Mouse (Mus musculus) ovary, adult 18-20 months (tissue): ENCODE results near the gene Phkg1.
"Not testable (repeated sequence)": the region's sequence is repeated elsewhere in the genome, so short reads cannot be mapped to it uniquely, and the experiment has no call there.

Source experiments
- DNase-seq: peaks from one replicate; pipeline ENCODE4 v3.0.0; 2022; ENCODE audit warnings: low spot score, mixed read lengths

Phkg1 gene

GRCm38 (mm10) chr5:129898449-129898848, at the start of gene Phkg1:
Phkg1 (minus strand) TSS chr5:129898549.
- DNase-seq = no peak

DNA sequence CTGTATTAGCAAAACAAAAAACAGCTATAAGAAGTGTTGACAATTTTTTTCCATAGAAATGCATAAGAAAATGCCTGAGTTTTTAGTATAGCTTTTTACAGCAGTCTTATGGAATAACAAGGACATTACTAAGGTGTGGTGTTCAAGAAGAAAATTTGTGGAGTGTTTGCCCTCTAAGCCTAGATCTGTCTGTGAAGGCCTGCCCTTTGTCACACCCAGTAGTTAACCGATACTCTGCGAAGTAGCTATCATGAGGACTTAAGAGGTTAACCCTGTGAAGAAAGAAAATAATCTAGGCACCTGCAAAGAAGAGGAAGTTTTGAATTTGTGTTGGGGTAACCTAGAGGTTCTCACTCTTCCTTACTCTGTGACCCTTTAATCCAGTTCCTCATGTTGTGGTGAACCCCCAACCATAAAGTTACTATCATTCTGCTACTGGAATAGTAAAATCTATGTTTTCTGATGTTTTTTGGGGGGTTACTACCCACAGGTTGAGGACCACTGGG, 49.2 kb upstream of the Phkg1 start:
- DNase-seq = no peak

DNA sequence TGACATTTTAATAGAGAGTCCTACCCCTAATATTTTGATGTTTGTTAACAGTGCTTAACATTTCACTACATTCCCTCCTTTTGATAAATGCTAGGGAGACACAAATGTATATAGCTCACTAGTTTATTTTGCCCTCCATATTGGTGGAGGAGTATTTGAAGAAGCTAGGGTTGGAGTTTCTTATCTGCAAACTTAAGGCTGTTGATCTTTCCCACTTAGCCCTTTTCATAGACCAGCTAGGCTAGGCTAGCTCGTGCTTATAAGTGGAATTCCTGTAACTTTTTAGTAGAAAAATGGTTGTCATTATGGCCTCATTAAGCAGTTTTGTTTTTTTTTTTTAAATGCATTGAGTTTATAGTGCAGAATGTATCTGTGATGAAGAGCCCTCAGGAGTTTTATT, 45.1 kb upstream of the Phkg1 start:
- no peak for DNase-seq

DNA sequence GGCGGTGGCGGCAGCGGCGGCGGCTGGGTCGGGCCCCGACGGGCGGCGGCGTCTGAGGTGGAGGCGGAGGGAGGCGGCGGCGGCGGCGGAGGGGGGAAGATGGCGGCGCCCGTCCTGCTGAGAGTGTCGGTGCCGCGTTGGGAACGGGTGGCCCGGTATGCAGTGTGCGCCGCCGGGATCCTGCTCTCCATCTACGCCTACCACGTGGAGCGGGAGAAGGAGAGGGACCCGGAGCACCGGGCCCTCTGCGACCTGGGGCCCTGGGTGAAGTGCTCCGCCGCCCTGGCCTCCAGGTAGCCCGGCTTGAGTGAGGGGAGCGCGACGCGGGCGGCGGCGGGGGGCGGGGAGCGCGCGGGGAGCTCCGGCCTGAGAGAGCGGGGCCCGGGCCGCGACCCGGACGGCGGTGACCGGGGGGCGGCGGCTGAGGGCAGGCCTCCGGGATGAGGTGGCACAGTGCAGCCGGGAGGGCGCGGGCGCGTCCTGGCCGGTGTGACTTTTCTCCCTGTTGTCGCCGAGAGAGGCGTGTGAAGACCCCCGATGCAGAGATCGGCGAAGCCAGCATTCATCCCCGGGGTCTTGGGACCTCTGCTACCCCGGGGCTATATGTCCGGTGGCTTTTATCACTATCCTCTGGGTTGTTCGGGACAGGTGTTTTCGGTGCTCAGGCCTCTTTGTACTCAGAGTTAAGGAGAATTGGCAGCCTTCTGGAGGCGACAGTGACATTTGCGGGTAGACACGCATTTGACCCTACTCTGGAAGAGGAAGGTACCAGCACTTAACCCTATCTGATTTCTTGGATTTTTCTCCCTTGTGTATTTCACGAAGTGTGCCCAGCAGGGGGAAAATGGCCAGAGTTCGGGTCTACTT, 44.0 kb upstream of the Phkg1 start:
- DNase-seq = peak; percentile 6

DNA sequence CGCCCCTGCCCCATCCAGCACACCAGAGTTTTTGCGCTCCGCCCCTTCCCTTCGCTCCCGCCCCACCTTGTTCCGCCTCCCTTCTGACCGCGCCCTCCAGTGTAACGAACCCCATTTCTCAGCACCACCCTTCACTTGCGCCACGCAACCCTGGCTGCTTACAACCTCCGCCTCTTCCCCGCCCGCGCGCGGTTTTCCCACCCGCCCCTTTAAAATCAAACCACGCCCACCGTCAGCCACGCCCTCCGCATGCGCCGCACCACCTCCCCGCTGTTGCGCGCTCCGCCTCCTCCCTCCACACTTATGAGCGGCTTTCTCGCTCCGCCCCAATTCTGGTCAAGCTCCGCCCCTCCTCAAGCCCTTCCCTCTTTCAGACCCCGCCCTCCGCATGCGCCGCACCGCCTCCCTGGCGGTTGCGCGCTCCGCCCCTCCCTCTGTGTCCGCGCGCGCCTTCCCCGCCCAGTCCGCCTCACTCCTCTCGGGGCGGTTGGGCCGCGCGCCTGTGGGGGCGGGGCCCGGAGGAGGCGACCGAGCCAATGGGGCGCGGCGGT, 43.2 kb upstream of the Phkg1 start, which contains the start of gene Vkorc1l1:
Gene Vkorc1l1 (plus strand): TSS at position 476 of the 551 bp plus-strand sequence.
- DNase-seq = peak; percentile 97

DNA sequence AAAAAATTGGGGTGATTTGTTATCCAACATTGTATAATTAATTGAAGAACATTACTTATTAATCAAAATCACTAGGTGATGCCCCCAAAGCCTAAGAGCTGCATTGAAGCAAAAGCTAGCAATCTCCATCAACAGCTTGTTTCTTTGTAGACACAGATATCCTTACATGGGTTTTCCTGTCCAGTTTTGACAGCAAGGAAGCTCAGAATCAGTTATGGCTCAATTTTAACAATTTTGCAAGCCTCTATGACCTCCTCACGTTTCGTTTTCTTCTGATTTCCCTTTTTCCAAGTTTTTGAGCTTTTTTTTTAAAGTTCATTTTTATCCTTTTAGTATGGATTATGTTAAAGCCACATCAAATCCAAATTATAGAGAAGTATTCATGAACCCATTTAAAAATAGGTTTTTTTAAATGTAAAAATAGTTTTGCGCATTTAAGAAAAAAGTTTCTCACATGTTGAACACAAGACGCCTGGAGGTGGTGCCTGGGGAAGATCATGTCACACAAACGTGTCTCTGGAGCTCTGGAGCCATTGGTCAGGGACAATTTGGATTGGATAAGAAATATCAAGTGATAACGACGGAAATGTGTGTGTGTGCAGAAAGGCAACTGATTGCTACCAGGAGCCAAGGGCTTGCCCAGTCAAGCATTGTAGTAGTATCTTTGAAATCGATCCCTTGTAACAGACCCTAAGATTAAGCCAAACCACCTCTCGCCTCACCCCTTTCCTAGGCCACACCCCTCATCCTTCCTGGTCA, 42.6 kb upstream of the Phkg1 start:
- no peak for DNase-seq

DNA sequence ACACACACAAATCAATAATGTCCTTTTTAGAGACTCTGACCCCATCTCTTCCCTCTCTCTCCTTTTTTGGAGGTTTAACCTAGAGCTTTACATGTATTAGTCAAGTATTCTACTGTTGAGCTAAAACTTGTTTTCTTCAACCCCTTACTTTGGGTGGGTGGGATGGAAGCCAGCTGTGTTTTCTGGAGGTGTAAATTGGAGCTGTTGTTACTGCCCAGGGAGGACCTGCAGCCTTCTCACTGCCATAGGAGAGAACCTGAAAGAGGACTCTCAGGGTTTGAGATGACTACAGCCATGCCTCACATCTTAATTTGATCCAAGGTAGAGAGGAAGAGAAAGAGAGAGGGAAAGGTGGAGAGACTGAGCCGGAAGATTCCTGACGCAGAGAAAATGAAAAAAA, 41.9 kb upstream of the Phkg1 start:
- DNase-seq = no peak

DNA sequence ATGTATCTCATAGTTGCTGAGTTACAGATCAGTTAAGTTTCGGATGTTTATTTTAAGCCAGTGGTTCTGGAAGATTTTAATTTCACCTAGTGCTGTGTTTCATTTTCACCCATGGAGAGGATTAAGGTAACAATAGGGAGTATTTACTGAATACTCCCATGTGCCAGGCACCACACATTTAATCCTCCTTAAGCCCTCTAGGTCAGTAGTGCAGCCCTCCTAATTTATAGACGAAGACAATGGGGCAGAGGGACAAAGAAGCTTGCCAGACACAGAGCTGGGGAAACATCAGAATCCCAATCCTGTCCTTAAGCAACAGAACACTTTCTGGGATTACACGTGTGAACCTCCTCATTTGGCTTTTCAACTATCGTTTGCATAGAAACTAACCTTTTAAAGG, 38.6 kb upstream of the Phkg1 start:
- DNase-seq = no peak

- DNase-seq = no peak
Observed at GRCm38 (mm10) chr5:129929924-129930855, 31.8 kb upstream of the Phkg1 start.

DNA sequence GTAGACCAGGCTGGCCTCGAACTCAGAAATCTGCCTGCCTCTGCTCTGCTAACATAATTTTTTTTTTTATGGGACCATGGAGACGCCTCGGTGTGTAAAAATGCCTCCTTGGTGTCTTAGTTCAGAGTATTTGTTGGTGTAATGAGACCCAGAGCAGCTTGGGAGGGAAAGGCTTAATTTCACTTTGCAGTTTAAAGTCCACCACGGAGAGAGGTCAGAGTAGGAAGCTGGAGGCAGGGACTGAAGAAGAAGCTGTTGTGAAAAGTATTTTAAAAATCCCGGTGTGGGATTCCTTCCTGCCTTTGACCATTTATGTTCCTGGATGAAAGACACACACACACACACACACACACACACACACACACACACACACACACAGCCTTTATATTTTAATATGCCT, 27.6 kb upstream of the Phkg1 start:
- DNase-seq = no peak

GRCm38 (mm10) chr5:129924820-129925452, 26.6 kb upstream of the Phkg1 start:
- no peak for DNase-seq

DNA sequence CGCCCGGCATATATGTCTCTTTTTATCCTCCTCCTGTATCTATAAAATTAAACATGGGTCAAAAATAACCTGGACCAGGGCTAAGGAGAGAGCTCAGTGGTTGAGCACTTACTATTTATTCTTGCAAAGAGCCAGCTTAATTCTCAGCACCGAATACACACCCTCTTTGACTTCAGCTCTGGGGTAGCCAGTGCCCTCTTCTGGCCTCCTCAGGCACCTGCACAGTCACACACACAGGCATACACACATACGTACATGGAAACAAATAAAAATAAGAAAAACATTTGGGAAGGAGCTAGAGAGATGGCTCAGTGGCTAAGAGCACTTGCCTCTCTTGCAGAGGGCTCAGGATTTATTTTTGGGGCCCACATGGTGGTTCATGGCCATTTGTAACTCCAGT, 23.6 kb upstream of the Phkg1 start:
- DNase-seq = no peak

GRCm38 (mm10) chr5:129919320-129919719, 21.0 kb upstream of the Phkg1 start:
- DNase-seq = no peak

DNA sequence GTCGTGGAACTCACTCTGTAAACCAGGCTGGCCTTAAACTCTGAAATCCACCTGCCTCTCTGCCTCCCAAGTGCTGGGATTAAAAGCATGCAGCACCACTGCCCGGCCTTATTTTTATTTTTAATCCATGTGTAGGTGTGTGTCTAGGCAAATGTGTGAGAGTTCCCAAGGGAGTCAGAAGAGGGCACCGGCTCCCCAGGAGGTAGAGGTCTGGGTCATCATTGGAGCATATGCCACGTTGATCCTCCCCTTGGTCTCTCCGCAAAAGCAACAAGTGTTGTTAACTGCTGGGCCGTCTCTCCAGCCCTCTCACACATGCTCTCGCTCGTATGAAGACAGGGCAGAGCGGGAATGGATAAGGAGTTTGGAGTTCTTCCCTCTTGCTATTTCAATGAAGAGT, 20.4 kb upstream of the Phkg1 start:
- no peak for DNase-seq

DNA sequence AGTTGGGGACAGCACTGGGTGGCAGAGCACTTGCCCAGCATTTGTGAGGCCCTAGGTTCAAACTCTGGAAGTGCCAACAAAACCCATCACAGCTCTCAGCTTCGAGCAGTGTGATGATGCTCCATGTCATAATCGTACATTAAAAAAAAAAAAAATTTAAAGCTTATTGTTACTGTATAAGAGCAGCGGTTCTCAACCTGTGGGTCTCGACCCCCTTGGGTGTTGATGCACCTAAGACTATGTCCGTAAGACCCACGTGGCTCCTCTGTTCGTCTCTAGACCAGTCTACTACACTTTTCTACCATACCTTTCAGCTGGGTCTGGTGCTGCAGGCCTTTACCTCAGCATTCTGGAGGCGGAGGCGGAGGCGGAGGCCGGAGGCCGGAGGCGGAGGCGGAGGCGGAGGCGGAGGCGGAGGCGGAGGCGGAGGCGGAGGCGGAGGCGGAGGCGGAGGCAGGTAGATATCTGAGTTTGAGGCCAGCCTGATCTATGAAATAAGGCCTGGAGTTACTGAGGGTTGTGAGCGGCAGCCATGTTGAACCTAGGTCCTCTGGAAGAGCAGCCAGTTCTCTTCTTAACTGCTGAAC, 19.8 kb upstream of the Phkg1 start:
- no peak for DNase-seq

DNA sequence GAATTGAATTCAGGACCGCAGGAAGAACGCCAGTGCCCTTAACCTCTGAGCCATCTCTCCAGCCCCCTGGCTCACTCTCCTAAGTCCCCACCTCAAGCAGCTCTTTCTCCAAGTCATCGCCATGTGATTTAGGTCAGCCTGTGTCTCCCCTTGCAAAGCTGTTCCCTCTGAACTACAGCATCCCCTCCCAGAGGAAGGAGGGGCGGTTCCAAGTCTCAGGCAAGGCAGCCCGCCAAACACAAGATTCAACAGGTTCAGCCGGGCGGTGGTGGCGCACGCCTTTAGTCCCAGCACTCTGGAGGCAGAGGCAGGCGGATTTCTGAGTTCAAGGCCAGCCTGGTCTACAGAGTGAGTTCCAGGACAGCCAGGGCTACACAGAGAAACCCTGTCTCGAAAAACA, 17.1 kb upstream of the Phkg1 start:
- not testable (repeated sequence) for DNase-seq

GRCm38 (mm10) chr5:129914024-129914423, 15.7 kb upstream of the Phkg1 start:
- DNase-seq = no peak

DNA sequence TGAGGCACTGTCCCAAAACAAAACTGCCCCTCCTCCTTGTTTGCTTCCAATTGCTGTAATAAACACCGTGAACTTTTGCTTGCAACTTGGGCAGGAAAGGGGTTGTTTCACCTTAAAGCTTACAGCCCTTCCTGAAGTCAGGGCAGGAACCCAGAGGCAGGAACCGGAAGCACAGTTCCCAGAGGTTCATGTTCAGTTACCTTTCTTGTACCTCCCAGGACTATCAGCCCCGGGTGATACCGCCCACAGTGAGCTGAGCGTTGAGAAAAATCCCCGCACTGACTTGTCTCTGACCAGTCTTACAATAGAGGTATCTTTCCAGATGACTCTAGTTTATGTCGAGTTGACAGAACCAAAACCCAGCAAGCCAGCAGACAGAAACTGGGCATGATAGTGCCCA, 11.2 kb upstream of the Phkg1 start:
- no peak for DNase-seq

DNA sequence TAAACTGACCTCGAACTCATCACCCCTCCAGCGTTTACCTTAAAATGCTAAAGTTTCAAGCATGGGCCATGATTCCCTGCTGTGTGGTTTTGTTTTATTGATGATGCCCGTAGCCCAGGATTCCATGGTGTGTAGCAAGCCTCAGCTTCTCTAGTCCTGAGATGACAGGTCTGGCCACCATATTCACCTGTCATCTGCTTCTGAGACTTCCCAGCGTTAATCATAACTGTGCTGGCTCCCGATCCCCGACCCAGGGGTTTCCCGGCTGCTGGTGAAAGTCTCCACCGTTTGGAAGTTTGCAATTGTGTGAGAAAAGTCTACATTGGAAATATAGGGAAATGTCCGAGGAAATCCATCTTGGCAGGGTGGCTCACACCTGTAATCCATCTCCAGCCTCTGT, 10.8 kb upstream of the Phkg1 start:
- no peak for DNase-seq

- DNase-seq = peak; percentile 85
Observed at GRCm38 (mm10) chr5:129908242-129908965, 10.1 kb upstream of the Phkg1 start, which contains the start of gene Nupr1l. Nupr1l (plus strand) TSS chr5:129908540.
